ENCODE assay signal across 1 mouse cellular context in the genomic region with DNA sequence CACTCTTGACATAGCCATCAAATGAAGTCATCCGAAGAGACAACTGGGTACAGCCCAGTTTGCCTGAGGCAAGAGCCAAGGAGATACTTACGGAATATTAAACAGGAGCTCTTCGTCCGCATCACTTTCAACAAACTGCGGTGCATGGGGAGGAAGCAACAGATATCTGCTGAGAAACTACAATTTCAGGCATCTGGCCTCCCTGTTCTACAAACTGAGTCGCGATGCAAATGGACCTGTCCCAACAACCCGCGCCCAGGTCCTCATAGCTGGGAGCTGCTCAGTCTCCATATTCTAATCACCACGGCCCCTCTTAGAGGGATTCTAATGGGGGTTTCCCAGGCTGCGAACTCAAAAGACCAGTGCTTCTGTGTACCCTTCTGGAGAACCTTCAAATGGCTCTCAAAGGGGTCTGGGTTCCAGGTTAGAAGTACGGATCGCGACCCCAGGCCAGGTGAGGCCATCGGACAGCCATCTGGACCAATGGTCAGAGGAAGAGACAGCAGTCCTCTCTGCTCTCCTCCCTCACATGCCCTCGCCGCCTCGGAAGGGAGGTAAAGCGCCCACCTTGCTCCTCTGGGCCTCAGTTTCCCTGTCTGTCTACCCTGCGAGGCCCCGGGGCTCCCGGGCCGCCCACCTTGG.
TF ChIP-seq lines count a peak whose summit lies in the region.

No protein-coding gene starts in this region.

TF ChIP-seq in ES-E14, 5 proteins besides CTCF, POLR2A, EP300 and RAD21:
- TF ChIP-seq MAFK (IDR thresholded peaks at IDR 0.05; ENCODE audit: insufficient read depth, low read depth, low read length) (no peak), CHD2 (IDR thresholded peaks at IDR 0.05; ENCODE audit: low read depth, low read length) (no peak), ZNF384 (IDR thresholded peaks at IDR 0.05; ENCODE audit: low read depth, low read length) (no peak), HCFC1 (IDR thresholded peaks at IDR 0.05; ENCODE audit: borderline replicate concordance, insufficient read depth, low read length) (no peak), ZC3H11A (IDR thresholded peaks at IDR 0.05; ENCODE audit: borderline replicate concordance, low read depth, low read length) (no peak)
